Mouse (Mus musculus): ENCODE results near the gene Mepce. TPM values are rescaled to one million over a fixed set of nuclear protein-coding genes. Genes with fewer than 3 reads are reported as not detected.

Mepce gene
- polyA plus RNA-seq, 3 experiments from 2014 or later = 13.1 to 32.7 (median 29.8) TPM

- no peak for ATAC-seq
Measured at GRCm38 (mm10) chr5:137738516-137738915, 48.9 kb downstream of the Mepce start.

DNA sequence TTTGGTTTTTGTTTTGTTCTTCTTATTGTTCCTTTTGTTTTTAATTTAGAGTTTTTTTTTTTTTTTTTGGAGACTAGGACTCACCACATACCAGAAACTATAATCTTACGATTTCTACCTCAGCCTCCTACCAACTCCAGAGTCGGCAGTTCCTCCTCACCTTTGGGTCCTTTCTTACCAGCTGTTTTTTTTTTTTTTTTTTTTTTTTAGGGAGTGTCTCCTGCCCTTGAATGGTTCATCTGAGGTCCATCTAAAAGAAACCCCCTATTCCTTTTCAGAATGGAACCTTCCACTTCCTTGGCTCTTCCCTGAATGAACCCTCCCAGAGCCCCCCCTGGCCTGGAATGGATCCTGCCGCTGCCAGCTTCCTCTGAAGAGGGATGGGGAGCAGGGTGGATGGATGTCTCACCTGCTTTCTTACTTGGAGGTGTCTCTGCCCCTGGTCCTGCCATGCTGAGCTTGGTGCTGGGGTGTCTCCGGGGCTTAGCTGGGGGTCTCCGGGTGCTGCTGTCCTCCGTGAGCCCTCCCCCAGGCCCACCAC is 50.0 kb downstream of the Mepce start:
- ATAC-seq = no peak

DNA sequence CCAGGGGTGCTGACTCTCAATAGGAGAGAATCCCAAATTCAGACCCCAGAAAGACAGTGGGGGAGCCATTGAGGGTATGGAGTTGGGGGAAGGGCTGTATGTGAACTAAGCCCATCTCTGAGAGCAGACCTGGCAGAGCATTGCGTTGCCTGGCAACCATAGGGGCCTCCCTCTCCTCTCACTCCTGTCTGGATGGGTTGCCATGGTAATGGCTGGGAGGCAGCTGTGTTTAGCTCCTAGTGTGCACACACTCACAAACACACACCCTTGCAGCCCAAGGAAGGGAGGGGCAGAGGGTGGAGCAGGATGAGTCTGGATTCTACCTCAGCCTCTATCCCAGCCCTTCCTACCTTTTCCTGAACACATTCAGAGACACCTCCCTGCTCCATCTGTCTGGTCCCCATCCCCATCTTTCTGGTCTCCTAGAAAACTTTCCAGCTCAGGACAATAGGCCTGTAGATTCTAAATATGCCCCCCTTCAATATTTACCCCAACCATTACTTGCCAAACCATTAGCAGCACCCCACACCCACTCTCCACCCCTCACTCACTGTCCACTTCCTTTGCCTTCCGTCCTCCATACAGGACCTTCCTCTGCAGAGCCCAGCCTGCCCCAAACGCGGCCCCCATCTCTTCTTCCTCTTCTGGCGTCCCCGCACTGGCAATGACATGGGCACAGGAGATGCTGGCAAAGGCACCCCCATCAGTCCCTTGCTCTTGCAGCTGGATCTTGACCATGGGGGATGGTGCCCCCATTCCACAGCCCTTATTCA is 53.0 kb downstream of the Mepce start:
- no peak for ATAC-seq

DNA sequence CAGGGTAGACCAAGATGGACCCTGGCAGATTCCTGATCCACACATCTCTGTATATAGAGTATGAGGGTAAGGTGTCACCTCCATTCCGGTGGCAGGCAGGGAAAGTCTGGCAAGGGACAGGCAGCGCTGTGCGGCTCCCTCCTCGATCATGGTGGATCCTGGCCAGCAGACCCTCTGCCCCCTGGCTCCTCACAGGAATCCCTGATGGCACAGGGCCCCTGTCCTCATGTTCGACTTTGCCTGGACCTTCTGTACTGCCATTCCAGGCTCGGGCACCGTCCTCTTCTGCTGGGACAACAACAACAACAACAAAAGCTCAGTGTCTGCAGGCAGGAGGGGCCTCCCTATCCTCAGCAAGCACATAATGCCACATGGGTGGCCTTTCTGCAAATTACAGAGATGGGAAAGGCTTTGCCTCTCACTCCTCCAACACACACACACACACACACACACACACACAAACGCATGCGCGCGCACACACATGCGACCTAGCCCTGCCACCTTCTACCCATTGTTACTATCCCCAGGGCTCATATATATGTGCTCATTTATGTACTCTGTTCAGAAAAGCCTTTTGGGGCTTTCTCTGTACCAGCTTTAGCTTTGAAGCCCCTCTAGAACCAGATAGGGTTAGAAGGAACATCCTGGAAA is 53.7 kb downstream of the Mepce start:
- no peak for ATAC-seq

Other genes starting within 250 kb of the Mepce start
- not detected for gene Actl6b, start 234.1 kb downstream of the Mepce start, polyA plus RNA-seq (2017; shearing (Covaris generic))
- gene Tfr2, start 217.8 kb downstream of the Mepce start, polyA plus RNA-seq (2017; shearing (Covaris generic)) = 1 to 10 TPM in 2 of 3 experiments, not detected in 1; 1.3 to 1.9 TPM
- gene Mospd3, start 186.6 kb downstream of the Mepce start, polyA plus RNA-seq (2017; shearing (Covaris generic)) = 10 to 100 TPM; 24.5 to 34.8 (median 31.0) TPM
- gene Pcolce, start 173.9 kb downstream of the Mepce start, polyA plus RNA-seq (2017; shearing (Covaris generic)) = under 1 TPM in 2 of 3 experiments, not detected in 1; 0.40 to 0.80 TPM
- gene Fbxo24, start 158.7 kb downstream of the Mepce start, polyA plus RNA-seq (2017; shearing (Covaris generic)) = under 1 TPM in 2 of 3 experiments, not detected in 1; 0.33 to 0.67 TPM
- 10 to 100 TPM; 57.9 to 66.2 (median 65.6) TPM for gene Lrch4, start 158.5 kb downstream of the Mepce start, polyA plus RNA-seq (2017; shearing (Covaris generic))
- 10 to 100 TPM in 2 of 3 experiments, 1 to 10 TPM in 1; 8.6 to 14.1 (median 13.3) TPM for gene Gm20605, start 158.5 kb downstream of the Mepce start, polyA plus RNA-seq (2017; shearing (Covaris generic))
- gene Sap25, start 146.3 kb downstream of the Mepce start, polyA plus RNA-seq (2017; shearing (Covaris generic)) = 10 to 100 TPM; 18.2 to 49.8 (median 44.0) TPM
- not detected for gene Irs3, start 141.9 kb downstream of the Mepce start, polyA plus RNA-seq (2017; shearing (Covaris generic))
- 10 to 100 TPM; 16.1 to 21.7 (median 16.4) TPM for gene Agfg2, start 102.9 kb downstream of the Mepce start, polyA plus RNA-seq (2017; shearing (Covaris generic))
- under 1 TPM in 2 of 3 experiments, not detected in 1; 0.12 to 0.20 TPM for gene Nyap1, start 46.0 kb downstream of the Mepce start, polyA plus RNA-seq (2017; shearing (Covaris generic))
- gene Tsc22d4, start 41.9 kb downstream of the Mepce start, polyA plus RNA-seq (2017; shearing (Covaris generic)) = 10 to 100 TPM; 43.3 to 83.4 (median 64.7) TPM
- 10 to 100 TPM in 1 of 3 experiments, 1 to 10 TPM in 2; 6.0 to 10.9 (median 6.5) TPM for gene Ppp1r35, start 8.8 kb downstream of the Mepce start, polyA plus RNA-seq (2017; shearing (Covaris generic))
- gene Zcwpw1, start 143 bp upstream of the Mepce start, polyA plus RNA-seq (2017; shearing (Covaris generic)) = 10 to 100 TPM in 2 of 3 experiments, 1 to 10 TPM in 1; 4.7 to 12.0 (median 11.0) TPM
- under 1 TPM in 2 of 3 experiments, not detected in 1; 0.19 to 0.79 TPM for gene Pilra, start 48.6 kb upstream of the Mepce start, polyA plus RNA-seq (2017; shearing (Covaris generic))
- under 1 TPM in 1 of 3 experiments, not detected in 2; 0.38 TPM for gene Pilrb1, start 70.5 kb upstream of the Mepce start, polyA plus RNA-seq (2017; shearing (Covaris generic))
- gene Pilrb2, start 84.2 kb upstream of the Mepce start, polyA plus RNA-seq (2017; shearing (Covaris generic)) = not detected
- not detected for gene Cyp3a13, start 134.0 kb upstream of the Mepce start, polyA plus RNA-seq (2017; shearing (Covaris generic))
- gene Gjc3, start 175.4 kb upstream of the Mepce start, polyA plus RNA-seq (2017; shearing (Covaris generic)) = not detected
- not detected for gene Azgp1, start 193.9 kb upstream of the Mepce start, polyA plus RNA-seq (2017; shearing (Covaris generic))
- gene Smok3a, start 233.6 kb upstream of the Mepce start, polyA plus RNA-seq (2017; shearing (Covaris generic)) = not detected
- gene Smok3b, start 233.8 kb upstream of the Mepce start, polyA plus RNA-seq (2017; shearing (Covaris generic)) = not detected

All from inflammation-experienced regulatory T-cells, adult 6 months (primary cell).